In genomic region chr16:76454741-76455465, GRCm38 (mm10) we compare ENCODE assay signal across 7 mouse cellular contexts.
DNase-seq lines count a peak whose midpoint lies in the region; ATAC-seq and TF ChIP-seq lines count a peak whose summit lies in the region.

No protein-coding gene starts in this region.

- ATAC-seq in liver, embryonic 14.5 days (ENCODE audit: insufficient read depth), result no peak
- no peak for ATAC-seq in midbrain, embryonic 15.5 days (replicated peaks)

- no peaks in the 10 kb centered on the region for H3K27me3 ChIP-seq in liver, embryonic 14.5 days (ENCODE audit: control insufficient read depth, insufficient read depth, low read length)
- H3K27me3 ChIP-seq in midbrain, embryonic 15.5 days (replicated peaks), result no peaks in the 10 kb centered on the region

- WGBS in liver, embryonic 14.5 days (ENCODE audit: insufficient replicate concordance), result 75% methylated on average over 17 of the region's 17 CpGs
- 70% methylated on average over 17 of the region's 17 CpGs for WGBS in midbrain, embryonic 15.5 days

- no peak overlapping the region for H3K4me3 ChIP-seq in liver, embryonic 14.5 days (ENCODE audit: insufficient read depth in 1 of 2, low read depth in 2 of 2, low read length in 2 of 2)
- no peak overlapping the region for H3K4me3 ChIP-seq in midbrain, embryonic 15.5 days

- TF ChIP-seq CTCF in liver, embryonic 14.5 days (IDR thresholded peaks at IDR 0.05; ENCODE audit: low read depth), result no peak

- H3K9ac ChIP-seq in liver, embryonic 14.5 days (replicated peaks), result no peak overlapping the region
- no peak overlapping the region for H3K9ac ChIP-seq in midbrain, embryonic 15.5 days

- H3K9me3 ChIP-seq in liver, embryonic 14.5 days (ENCODE audit: control insufficient read depth, low read length), result no peaks in the 10 kb centered on the region
- H3K9me3 ChIP-seq in midbrain, embryonic 15.5 days, result peaks cover 4% of the 10 kb centered on the region; the same call in 1 of the 2 replicates

- H3K4me2 ChIP-seq in liver, embryonic 14.5 days (ENCODE audit: low read depth), result peak overlapping the region; percentile 51; the same call in 1 of the 2 replicates
- no peak overlapping the region for H3K4me2 ChIP-seq in midbrain, embryonic 15.5 days

- H3K27ac ChIP-seq in liver, embryonic 14.5 days, result peak overlapping the region; percentile 90
- no peak overlapping the region for H3K27ac ChIP-seq in midbrain, embryonic 15.5 days

- DNase-seq in ovary, postnatal 36 days (ENCODE audit: low spot score), result peak; percentile 26
- no peak for DNase-seq in ovary, adult 18-20 months (ENCODE audit: low spot score)
- DNase-seq in kidney, adult 8-10 months, result peak; percentile 96
- no peak for DNase-seq in liver, embryonic 14.5 days (ENCODE audit: low read depth in 3 of 3, low spot score in 3 of 3)
- no peak for DNase-seq in layer of hippocampus, adult 9-11 months
- DNase-seq in retina, postnatal 1 day, result no peak

- no peaks in the 10 kb centered on the region for H3K36me3 ChIP-seq in liver, embryonic 14.5 days (replicated peaks; ENCODE audit: control insufficient read depth, insufficient read depth, low read depth)
- H3K36me3 ChIP-seq in midbrain, embryonic 15.5 days (replicated peaks), result no peaks in the 10 kb centered on the region

- no peak for TF ChIP-seq EP300 in liver, embryonic 14.5 days (IDR thresholded peaks at IDR 0.05; ENCODE audit: low read depth)

- peaks cover 37 to 41% of the 10 kb centered on the region in 2 experiments for H3K4me1 ChIP-seq in liver, embryonic 14.5 days (replicated peaks; ENCODE audit: control insufficient read depth in 2 of 2, insufficient read depth in 2 of 2, low read length in 1 of 2)
- H3K4me1 ChIP-seq in midbrain, embryonic 15.5 days, result peaks cover 7% of the 10 kb centered on the region

Comparison
In these comparisons a context has a peak if more than half of its experiments do, and no peak if none do; other contexts are left out.
1. DNase-seq: peak in ovary, postnatal 36 days (single experiment) and kidney, adult 8-10 months (2 of 2); none in ovary, adult 18-20 months (single experiment), liver, embryonic 14.5 days (0 of 3), layer of hippocampus, adult 9-11 months (single experiment) and retina, postnatal 1 day (single experiment).